Mouse (Mus musculus) left cerebral cortex, adult 8-10 months (tissue): ENCODE data around the gene Clk2. TPM values are rescaled to one million over a fixed set of nuclear protein-coding genes. Genes with fewer than 3 reads are reported as not detected.
"Not testable (repeated sequence)": the region's sequence is repeated elsewhere in the genome, so short reads cannot be mapped to it uniquely, and the experiment has no call there.

Experiments used
- DNase-seq, 2 experiments: peaks; one replicate each; pipeline ENCODE4 v3.0.0; 2022; ENCODE audit warnings: low spot score in 2 of 2
- total RNA-seq, 4 experiments: library from RNA; stranded (reverse); gene quantifications; 2 replicates each; pipeline ENCODE4 v1.2.4; 2022

The Clk2 gene
- total RNA-seq, 4 experiments from 2014 or later, result 41.2 to 45.3 (median 42.5) TPM

- no peak for DNase-seq
These were observed 23.9 kb downstream of the Clk2 start for GRCm38 (mm10) chr3:89188478-89188875.

GRCm38 (mm10) chr3:89190436-89190835 lies 25.8 kb downstream of the Clk2 start:
- no peak for DNase-seq

- DNase-seq, result no peak
These were observed 28.8 kb downstream of the Clk2 start for GRCm38 (mm10) chr3:89193351-89193750.

- no peak for DNase-seq
These were observed 29.3 kb downstream of the Clk2 start for GRCm38 (mm10) chr3:89193853-89194252.

GRCm38 (mm10) chr3:89195979-89196877 lies 31.6 kb downstream of the Clk2 start:
- DNase-seq, result peak in 1 of 2 experiments; percentile 86

GRCm38 (mm10) chr3:89199839-89200238 lies 35.2 kb downstream of the Clk2 start:
- DNase-seq, result no peak

GRCm38 (mm10) chr3:89202253-89203141 lies 37.9 kb downstream of the Clk2 start, which contains the start of gene Gba:
Gene Gba (plus strand): TSS chr3:89202928.
- DNase-seq, result peak; percentile 76 to 85

GRCm38 (mm10) chr3:89203142-89203514 lies 38.5 kb downstream of the Clk2 start:
- no peak for DNase-seq

GRCm38 (mm10) chr3:89206079-89206478 lies 41.5 kb downstream of the Clk2 start:
- no peak for DNase-seq

GRCm38 (mm10) chr3:89206695-89207094 lies 42.1 kb downstream of the Clk2 start:
- no peak for DNase-seq

GRCm38 (mm10) chr3:89208075-89208657 lies 43.6 kb downstream of the Clk2 start:
- DNase-seq, result no peak

GRCm38 (mm10) chr3:89208736-89209135 lies 44.1 kb downstream of the Clk2 start:
- DNase-seq, result no peak

- no peak for DNase-seq
These were observed 45.1 kb downstream of the Clk2 start for GRCm38 (mm10) chr3:89209731-89210130.

- no peak for DNase-seq
These were observed 45.6 kb downstream of the Clk2 start for GRCm38 (mm10) chr3:89210162-89210561.

- no peak for DNase-seq
These were observed 46.1 kb downstream of the Clk2 start for GRCm38 (mm10) chr3:89210731-89211130.

- DNase-seq, result peak; percentile 78 to 89
These were observed 49.4 kb downstream of the Clk2 start for GRCm38 (mm10) chr3:89213803-89214530.

- peak in 1 of 2 experiments; percentile 8 for DNase-seq
These were observed 50.3 kb downstream of the Clk2 start, which contains the start of gene Thbs3 for GRCm38 (mm10) chr3:89214681-89215411. Gene Thbs3 (plus strand): TSS chr3:89215180.

- peak in 1 of 2 experiments; percentile 78 for DNase-seq
These were observed 51.3 kb downstream of the Clk2 start for GRCm38 (mm10) chr3:89215853-89216252.

GRCm38 (mm10) chr3:89216407-89216806 lies 51.8 kb downstream of the Clk2 start:
- not testable (repeated sequence) for DNase-seq

GRCm38 (mm10) chr3:89218271-89218670 lies 53.7 kb downstream of the Clk2 start:
- no peak for DNase-seq
